Mouse (Mus musculus) bone marrow macrophage, adult 2 months (primary cell): ENCODE results near the gene Ankrd13a.

Source experiments
- CTCF ChIP-seq: IDR thresholded peaks from 2 replicates; pipeline ENCODE4 v1.5.1; 2012; ENCODE audit warnings: low read depth, mild to moderate bottlenecking, low read length, moderate library complexity
- POLR2A ChIP-seq: IDR thresholded peaks from 2 replicates; pipeline ENCODE4 v1.6.1; 2012; ENCODE audit warnings: mild to moderate bottlenecking, low read depth, low read length, borderline replicate concordance

DNA sequence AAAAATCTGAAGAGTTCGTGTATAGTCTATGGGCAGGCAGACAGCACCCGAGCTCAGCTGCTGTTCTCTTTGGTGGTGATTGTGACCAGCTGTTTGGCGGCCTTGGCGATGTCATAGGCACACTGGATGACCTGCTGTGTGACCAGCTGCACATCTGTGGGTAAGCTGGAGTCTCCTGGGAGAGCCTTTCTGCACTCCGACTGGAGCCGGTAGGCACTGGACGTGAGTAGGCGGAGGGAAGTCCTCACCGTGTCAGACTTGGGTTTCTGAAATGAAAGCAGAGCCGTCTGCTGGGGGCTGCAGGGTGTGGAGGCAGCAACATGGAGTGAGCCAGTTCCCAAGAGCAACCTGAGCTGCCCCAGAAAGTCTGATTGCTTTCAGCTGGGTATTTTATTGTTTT lies 44.3 kb upstream of the Ankrd13a start:
- TF ChIP-seq CTCF (no peak), POLR2A (no peak)
